Mouse (Mus musculus): Measurements from ENCODE around the gene Tk1. TPM values are rescaled to one million over a fixed set of nuclear protein-coding genes. Genes with fewer than 3 reads are reported as not detected.
A peak's percentile ranks its signal among the peaks of the same experiment; 100 is the strongest.

The Tk1 gene
- total RNA-seq (2012; rRNA removed) (171 and 172 TPM in 2 replicates), polyA plus RNA-seq (2012; ENCODE audit: insufficient read depth in 1 of 2, insufficient read length in 2 of 2, low read depth in 1 of 2, low replicate concordance in 2 of 2, missing spikeins in 1 of 2) (100 to 1,000 TPM in 1 of 2 experiments, not detected in 1; 188 TPM)

- Histone ChIP-seq H3K79me2 (ENCODE audit: control insufficient read depth, insufficient read depth, low read length, poor library complexity) (peaks cover 24% of the 10 kb centered on the region), H3K4me1 (ENCODE audit: control insufficient read depth in 1 of 2, insufficient read depth in 2 of 2, low read length in 2 of 2) (peaks cover 23 to 53% of the 10 kb centered on the region in 2 experiments), H3K36me3 (ENCODE audit: control insufficient read depth in 1 of 2, insufficient read depth in 2 of 2, low read length in 2 of 2) (peaks cover 2 to 36% of the 10 kb centered on the region in 2 experiments; a peak in 3 of 4 replicates), H3K4me3 (ENCODE audit: control insufficient read depth in 1 of 2, insufficient read depth in 1 of 2, low read depth in 2 of 2, low read length in 2 of 2) (peak within 1 kb of the TSS; percentile 49 to 80), H3K9me3 (replicated peaks; ENCODE audit: insufficient read depth, low read length) (no peaks in the 10 kb centered on the region), H3K9ac (ENCODE audit: control insufficient read depth, low read depth, low read length, poor library complexity, severe bottlenecking) (peak within 1 kb of the TSS; percentile 95), H3K27me3 (ENCODE audit: control insufficient read depth in 1 of 2, insufficient read depth in 2 of 2, low read length in 2 of 2) (no peaks in the 10 kb centered on the region), H3K27ac (ENCODE audit: control insufficient read depth, low read depth, low read length) (peak within 1 kb of the TSS; percentile 92)
- DNase-seq (ENCODE audit: low read depth, low spot score), result peak; percentile 97
- TF ChIP-seq MAZ (IDR thresholded peaks at IDR 0.05; ENCODE audit: low read depth, low read length) (peak; percentile 66; the same call in 1 of the 2 replicates), KAT2A (conservative IDR thresholded peaks at IDR 0.05; ENCODE audit: low read depth, low read length) (no peak), MYB (IDR thresholded peaks at IDR 0.05; ENCODE audit: low read depth, low read length) (no peak), BHLHE40 (IDR thresholded peaks at IDR 0.05; ENCODE audit: borderline replicate concordance, low read depth, low read length) (no peak), E2F4 (IDR thresholded peaks at IDR 0.05; ENCODE audit: borderline replicate concordance, low read depth, low read length) (peak; percentile 94), RCOR1 (IDR thresholded peaks at IDR 0.05; ENCODE audit: low read depth, low read length) (peak; percentile 68; the same call in 1 of the 2 replicates), ZC3H11A (IDR thresholded peaks at IDR 0.05; ENCODE audit: low read depth, low read length) (no peak), CTCF (IDR thresholded peaks at IDR 0.05 in 2 of 3, conservative IDR thresholded peaks at IDR 0.05 in 1 of 3; ENCODE audit: control insufficient read depth in 1 of 3, insufficient read depth in 1 of 3, low read depth in 2 of 3, low read length in 3 of 3, poor library complexity in 1 of 3, severe bottlenecking in 1 of 3) (no peak), MAFK (IDR thresholded peaks at IDR 0.05; ENCODE audit: borderline replicate concordance, low read depth, low read length) (no peak), MXI1 (IDR thresholded peaks at IDR 0.05; ENCODE audit: low read depth, low read length) (peak; percentile 76), MEF2A (IDR thresholded peaks at IDR 0.05; ENCODE audit: extremely low read depth, insufficient replicate concordance, low read depth, low read length, poor library complexity, severe bottlenecking) (no peak), GABPA (IDR thresholded peaks at IDR 0.05; ENCODE audit: low read depth, low read length) (no peak), SMC3 (IDR thresholded peaks at IDR 0.05; ENCODE audit: low read depth, low read length) (no peak), TCF12 (IDR thresholded peaks at IDR 0.05; ENCODE audit: low read depth, low read length) (peak; percentile 77), ZMIZ1 (IDR thresholded peaks at IDR 0.05; ENCODE audit: low read depth, low read length) (no peak; the same call in 1 of the 2 replicates), NRF1 (IDR thresholded peaks at IDR 0.05; ENCODE audit: insufficient read depth, low read depth, low read length, poor library complexity, severe bottlenecking) (0 out of 2 replicates have a peak, but pooled peaks have one; percentile 18), SIN3A (IDR thresholded peaks at IDR 0.05; ENCODE audit: low read length) (peak; percentile 97), TAL1 (IDR thresholded peaks at IDR 0.05; ENCODE audit: low read length) (no peak), ETS1 (IDR thresholded peaks at IDR 0.05; ENCODE audit: low read depth, low read length) (peak; percentile 67; the same call in 1 of the 2 replicates), EP300 (IDR thresholded peaks at IDR 0.05; ENCODE audit: low read depth in 1 of 2, low read length in 2 of 2) (no peak; a peak in 1 of 4 replicates), ZKSCAN1 (IDR thresholded peaks at IDR 0.05; ENCODE audit: low read depth, low read length) (no peak), POLR2AphosphoS5 (IDR thresholded peaks at IDR 0.05; ENCODE audit: borderline replicate concordance, low read depth, low read length) (no peak), TBP (IDR thresholded peaks at IDR 0.05; ENCODE audit: low read depth, low read length) (peak; percentile 72), MAX (IDR thresholded peaks at IDR 0.05; ENCODE audit: low read length) (peak; percentile 71; the same call in 1 of the 2 replicates), MYC (IDR thresholded peaks at IDR 0.05; ENCODE audit: low read depth, low read length) (peak; percentile 75), UBTF (IDR thresholded peaks at IDR 0.05; ENCODE audit: borderline replicate concordance, insufficient read depth, low read depth, low read length) (0 out of 2 replicates have a peak, but pooled peaks have one; percentile 65), CHD1 (IDR thresholded peaks at IDR 0.05; ENCODE audit: low read depth, low read length) (peak; percentile 0; the same call in 1 of the 2 replicates), ZNF384 (IDR thresholded peaks at IDR 0.05; ENCODE audit: low read depth, low read length) (no peak), USF2 (IDR thresholded peaks at IDR 0.05; ENCODE audit: borderline replicate concordance in 1 of 2, insufficient read depth in 1 of 2, low read depth in 1 of 2, low read length in 2 of 2) (no peak), NELFE (IDR thresholded peaks at IDR 0.05; ENCODE audit: low read depth, low read length) (peak; percentile 89), CHD2 (IDR thresholded peaks at IDR 0.05; ENCODE audit: low read length) (no peak), POLR2A (IDR thresholded peaks at IDR 0.05; ENCODE audit: control insufficient read depth in 1 of 2, insufficient read depth in 1 of 2, low read depth in 1 of 2, low read length in 2 of 2, poor library complexity in 1 of 2) (peak; percentile 54 to 92), RAD21 (IDR thresholded peaks at IDR 0.05; ENCODE audit: low read depth, low read length) (no peak), POLR2AphosphoS2 (IDR thresholded peaks at IDR 0.05; ENCODE audit: low read length) (peak; percentile 82; the same call in 1 of the 2 replicates), JUND (IDR thresholded peaks at IDR 0.05; ENCODE audit: low read depth, low read length) (no peak)
Observed at GRCm38 (mm10) chr11:117825333-117826101, at the start of gene Tk1, which contains the start of gene Afmid. Gene Tk1 (minus strand): TSS chr11:117826092. Gene Afmid (plus strand): TSS chr11:117825924.

All from MEL (cell line).